Mouse (Mus musculus): ENCODE measurements around the gene Pou6f2.
A peak's percentile ranks its signal among the peaks of the same experiment; 100 is the strongest.

Gene Pou6f2

DNA sequence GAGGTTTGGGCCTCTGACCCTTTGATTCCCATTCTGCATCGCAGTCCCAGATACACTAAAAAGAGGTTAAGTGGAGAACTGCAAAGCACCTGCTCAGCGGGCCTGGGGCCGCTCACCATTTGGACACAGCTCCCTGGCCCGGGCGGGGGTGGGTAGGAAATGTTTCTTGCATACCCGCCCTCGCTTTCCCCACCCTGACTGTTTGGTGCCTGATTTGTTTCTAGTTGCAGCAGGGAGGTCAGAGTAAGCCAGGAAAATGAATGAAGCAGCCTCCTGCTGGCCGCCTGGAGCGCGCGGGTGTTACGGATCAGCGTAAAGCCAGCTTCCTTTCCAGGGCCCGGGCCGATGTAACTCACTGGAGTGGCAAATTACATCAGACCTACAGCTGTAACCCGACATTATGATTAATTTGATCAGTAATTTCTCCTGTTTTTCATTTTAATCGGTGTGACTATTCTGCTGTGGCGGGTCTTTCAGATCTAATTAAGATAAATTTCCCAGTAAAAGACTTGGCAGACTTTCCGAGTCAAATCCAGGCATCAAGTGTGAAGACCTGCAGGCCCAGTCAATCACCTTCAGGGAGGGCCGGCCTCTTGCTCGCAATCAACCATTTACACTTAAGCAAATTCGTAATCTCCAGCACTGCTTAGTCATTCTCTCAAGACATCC lies 178.8 kb downstream of the Pou6f2 start:
- DNase-seq (ENCODE audit: low spot score in 2 of 2), result no peak

DNA sequence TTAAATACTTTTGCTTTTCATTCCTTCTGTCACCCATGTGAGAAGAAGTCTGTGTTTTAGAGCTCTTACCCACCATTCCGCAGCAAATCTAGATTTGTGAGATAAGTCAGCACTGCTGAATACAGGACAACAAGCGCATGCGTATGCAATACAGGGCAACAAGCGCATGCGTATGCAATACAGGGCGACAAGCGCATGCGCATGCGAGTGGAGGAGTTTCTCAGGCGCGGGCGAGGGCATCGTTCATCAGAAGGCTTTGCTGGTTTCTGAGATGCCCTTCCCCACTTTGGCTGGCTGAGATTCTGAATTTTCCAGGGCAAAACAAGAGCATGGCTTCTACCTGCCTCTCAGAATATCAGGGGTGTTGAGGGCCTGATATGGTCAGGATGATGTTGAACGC lies 186.2 kb downstream of the Pou6f2 start:
- no peak for DNase-seq (ENCODE audit: low spot score in 2 of 2)

- no peak for DNase-seq (ENCODE audit: low spot score in 2 of 2)
Observed at GRCm38 (mm10) chr13:18204476-18205250, 192.8 kb downstream of the Pou6f2 start.

DNA sequence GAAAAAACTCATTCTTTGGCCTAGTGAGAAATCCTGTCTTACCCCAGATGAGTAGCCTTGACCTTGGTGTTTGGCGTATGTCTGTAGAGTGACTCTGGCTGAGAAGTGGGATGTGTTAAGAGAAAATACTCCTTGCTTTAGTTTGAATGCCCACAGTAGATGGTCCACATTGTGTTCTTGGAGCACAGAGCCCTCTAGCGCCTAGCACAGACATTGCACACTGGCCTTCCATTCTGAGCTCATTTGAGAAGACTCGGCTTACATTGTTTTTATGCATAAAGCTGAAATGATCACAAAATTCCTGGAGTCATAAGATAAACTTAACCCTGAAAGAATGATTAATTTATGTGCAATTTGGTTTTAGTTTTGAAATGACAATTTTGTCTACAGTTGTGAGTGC lies 223.5 kb downstream of the Pou6f2 start:
- no peak for DNase-seq (ENCODE audit: low spot score in 2 of 2)

GRCm38 (mm10) chr13:18173021-18173420 lies 224.5 kb downstream of the Pou6f2 start:
- DNase-seq (ENCODE audit: low spot score in 2 of 2), result no peak

- DNase-seq (ENCODE audit: low spot score in 2 of 2), result no peak
Observed at GRCm38 (mm10) chr13:18172334-18172733, 225.2 kb downstream of the Pou6f2 start.

GRCm38 (mm10) chr13:18164182-18164581 lies 233.3 kb downstream of the Pou6f2 start:
- DNase-seq (ENCODE audit: low spot score in 2 of 2), result no peak

- DNase-seq (ENCODE audit: low spot score in 2 of 2), result no peak
Observed at GRCm38 (mm10) chr13:18160566-18160965, 236.9 kb downstream of the Pou6f2 start.

DNA sequence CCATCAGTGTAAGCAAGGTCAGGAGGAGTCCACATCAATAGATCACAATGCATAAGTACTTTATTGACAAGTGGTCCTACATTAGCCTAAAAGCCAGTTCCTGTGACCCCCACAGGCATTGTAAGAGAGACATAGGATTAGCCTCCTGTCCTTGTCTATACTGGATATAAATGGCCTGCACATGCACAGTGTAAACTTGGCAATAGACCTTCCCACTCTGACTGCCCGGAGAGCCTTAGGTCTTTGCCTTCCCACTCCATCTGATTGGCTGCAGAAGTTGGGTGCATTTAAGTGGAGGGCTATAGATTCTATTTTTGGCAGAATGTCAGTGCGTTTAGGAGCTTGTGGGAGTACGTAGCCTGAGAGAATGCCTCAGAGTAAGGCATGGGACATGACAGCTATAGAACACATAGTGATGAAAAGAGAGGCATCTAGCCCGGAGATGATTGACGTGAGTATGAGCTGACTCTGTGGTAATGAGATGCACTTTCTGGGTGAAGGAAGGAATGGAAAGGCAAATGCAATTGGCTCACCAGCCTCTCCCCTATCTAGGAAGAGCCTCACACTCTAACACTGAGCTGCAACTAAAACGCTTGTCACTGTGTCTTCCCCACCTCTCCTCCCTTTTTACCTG lies 243.4 kb downstream of the Pou6f2 start:
- DNase-seq (ENCODE audit: low spot score in 2 of 2), result no peak

- no peak for DNase-seq (ENCODE audit: low spot score in 2 of 2)
Observed at GRCm38 (mm10) chr13:18133646-18134045, 263.8 kb downstream of the Pou6f2 start.

GRCm38 (mm10) chr13:18133193-18133592 lies 264.3 kb downstream of the Pou6f2 start:
- no peak for DNase-seq (ENCODE audit: low spot score in 2 of 2)

DNA sequence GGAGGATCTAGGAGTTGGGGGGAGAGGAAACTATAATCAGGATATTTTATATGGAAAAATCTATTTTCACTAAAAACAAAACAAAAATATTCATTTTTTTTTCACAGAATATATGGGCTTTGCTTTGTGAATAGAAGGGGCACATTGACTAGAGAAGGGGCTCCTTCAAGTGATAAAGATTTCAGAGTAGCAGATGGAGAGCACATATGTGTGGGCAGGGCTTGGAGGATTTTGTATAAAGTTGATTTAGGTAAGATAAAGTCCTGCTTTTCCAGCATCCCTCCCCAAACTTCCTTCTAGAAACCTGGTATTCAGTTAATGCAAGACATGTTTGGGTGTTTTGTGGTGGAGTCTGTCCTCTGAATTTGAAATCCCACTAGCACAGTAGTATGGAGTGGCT lies 266.2 kb downstream of the Pou6f2 start:
- no peak for DNase-seq (ENCODE audit: low spot score in 2 of 2)

GRCm38 (mm10) chr13:18129697-18130096 lies 267.8 kb downstream of the Pou6f2 start:
- no peak for DNase-seq (ENCODE audit: low spot score in 2 of 2)

- no peak for DNase-seq (ENCODE audit: low spot score in 2 of 2)
Observed at GRCm38 (mm10) chr13:18128826-18129225, 268.7 kb downstream of the Pou6f2 start.

- no peak for DNase-seq (ENCODE audit: low spot score in 2 of 2)
Observed at GRCm38 (mm10) chr13:18128053-18128452, 269.4 kb downstream of the Pou6f2 start.

GRCm38 (mm10) chr13:18126111-18126510 lies 271.4 kb downstream of the Pou6f2 start:
- DNase-seq (ENCODE audit: low spot score in 2 of 2), result no peak

GRCm38 (mm10) chr13:18125226-18126000 lies 272.1 kb downstream of the Pou6f2 start:
- no peak for DNase-seq (ENCODE audit: low spot score in 2 of 2)

DNA sequence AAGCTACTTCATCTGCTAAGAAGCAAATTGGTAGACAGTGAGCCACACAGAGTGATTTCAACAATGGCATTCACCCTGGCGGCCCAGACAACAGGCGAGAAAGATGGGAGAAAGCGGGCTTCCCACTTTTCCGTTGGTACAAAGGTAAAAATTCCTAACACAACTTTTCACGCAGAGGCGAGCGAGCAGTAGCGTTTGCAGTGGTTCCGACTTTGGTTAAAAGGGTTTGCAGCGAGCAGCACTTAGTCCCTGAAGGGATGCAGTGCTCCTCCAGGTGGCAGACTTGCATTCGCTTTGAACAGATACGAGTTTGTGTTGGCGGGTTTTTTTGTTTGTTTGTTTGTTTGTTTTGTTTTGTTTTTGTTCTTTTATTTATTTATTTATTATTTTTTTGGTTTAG lies 273.1 kb downstream of the Pou6f2 start:
- DNase-seq (ENCODE audit: low spot score in 2 of 2), result peak in 1 of 2 experiments; percentile 17

DNA sequence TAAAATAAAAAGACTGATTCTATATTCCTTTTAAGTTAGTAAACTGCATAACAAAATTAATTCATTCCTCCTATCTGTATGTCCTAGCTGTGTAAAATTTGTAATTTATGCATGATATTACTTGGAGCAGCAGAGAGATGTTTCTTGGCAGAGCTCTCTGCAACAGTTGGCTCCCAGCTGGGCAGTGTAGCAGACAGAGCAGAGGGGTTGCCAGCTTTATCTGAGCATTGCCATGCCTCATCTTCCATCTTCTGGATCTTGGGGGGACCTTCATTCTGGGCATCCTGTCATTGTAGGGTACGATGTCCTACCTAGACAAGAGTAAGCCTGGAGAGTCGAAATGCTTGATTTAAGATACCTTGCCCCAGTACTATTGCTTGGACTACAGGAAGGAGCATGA lies 277.1 kb downstream of the Pou6f2 start:
- DNase-seq (ENCODE audit: low spot score in 2 of 2), result no peak

GRCm38 (mm10) chr13:18081443-18082119 lies 315.9 kb downstream of the Pou6f2 start:
- no peak for DNase-seq (ENCODE audit: low spot score in 2 of 2)
